Mouse (Mus musculus): ENCODE data around the gene Nup85.

The Nup85 gene

GRCm38 (mm10) chr11:115582913-115583606, 18.8 kb downstream of the Nup85 start:
- no peak for ATAC-seq (ENCODE audit: insufficient number of reproducible peaks, low FRiP score, low TSS enrichment)

DNA sequence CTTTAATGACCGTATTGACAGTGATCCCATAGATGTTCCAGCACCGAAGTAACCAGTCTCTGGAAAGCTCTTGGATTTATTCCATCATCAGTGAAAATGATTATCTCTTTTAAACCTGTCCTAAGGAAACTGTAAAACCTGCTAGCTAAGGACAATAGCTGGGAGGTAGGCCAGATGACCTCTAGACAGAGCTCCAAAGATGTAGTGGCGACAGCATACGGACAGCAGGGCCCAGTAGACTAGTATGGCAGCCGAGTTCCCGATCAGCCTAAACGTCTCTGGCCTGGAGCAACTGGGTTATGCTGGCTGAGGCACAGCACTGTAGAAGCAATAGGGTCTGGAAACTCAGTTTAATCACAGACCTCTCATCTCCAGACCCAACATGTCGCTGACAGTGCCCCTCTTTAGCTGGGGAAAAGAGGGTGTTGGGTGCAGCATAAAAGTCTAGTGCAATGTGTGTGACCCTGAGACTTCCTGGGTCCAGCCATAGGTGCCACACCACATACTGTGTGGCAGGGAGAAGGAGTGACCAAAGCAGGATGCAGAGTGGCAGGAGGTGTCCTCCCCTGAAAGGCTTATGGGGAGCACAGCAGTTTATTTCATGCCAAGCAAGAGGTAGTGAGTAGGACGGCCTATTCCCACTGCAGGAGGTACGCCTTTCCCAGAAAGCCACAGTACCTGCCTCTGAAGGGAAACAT, 20.3 kb downstream of the Nup85 start:
- ATAC-seq (ENCODE audit: insufficient number of reproducible peaks, low FRiP score, low TSS enrichment), result no peak

DNA sequence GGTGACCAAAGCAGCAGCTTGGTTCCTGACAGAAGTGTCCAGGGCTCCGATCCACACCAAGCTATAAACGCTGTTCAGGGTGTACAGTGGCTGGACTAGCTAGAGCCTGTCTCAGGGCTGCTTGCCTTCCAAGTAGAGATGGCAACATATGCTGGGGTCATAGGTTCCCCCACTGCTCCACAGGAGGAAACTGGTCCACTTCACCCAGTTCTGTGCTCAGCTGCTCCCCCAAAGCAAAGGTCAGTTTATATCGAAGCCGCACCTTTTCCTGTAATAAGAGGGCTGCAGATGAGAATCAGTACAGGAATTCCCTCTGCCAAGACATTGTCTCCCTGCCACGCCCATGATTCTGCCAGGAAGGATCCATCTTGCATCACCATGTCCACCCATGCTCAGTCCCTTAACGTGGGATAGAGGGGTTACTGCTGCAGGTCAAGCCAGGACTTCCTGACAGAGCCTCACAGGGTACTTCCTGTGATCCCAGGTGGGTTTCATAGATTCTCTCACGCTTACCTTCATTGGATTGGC, 21.4 kb downstream of the Nup85 start:
- no peak for ATAC-seq (ENCODE audit: insufficient number of reproducible peaks, low FRiP score, low TSS enrichment)

GRCm38 (mm10) chr11:115586403-115586802, 22.2 kb downstream of the Nup85 start:
- ATAC-seq (ENCODE audit: insufficient number of reproducible peaks, low FRiP score, low TSS enrichment), result no peak

DNA sequence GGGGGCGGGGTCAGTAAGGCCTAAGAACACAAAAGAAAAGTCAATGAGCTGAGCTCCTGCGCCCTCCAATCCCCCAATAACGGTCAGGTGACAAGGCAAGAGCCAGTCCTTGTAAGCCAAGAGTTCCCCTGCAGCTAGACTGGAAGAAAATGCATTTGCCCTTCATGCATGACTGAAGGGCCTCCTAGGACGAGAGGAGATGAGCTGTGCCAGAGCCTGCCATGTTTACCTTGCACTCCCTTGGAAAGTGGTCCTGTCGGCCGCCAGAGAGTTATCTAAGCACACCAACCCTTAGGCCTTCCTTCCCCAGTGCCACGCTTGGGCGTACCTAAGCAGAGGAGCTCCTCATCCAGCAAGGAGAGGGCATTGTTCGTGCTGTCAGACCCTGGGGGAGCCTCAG, 23.8 kb downstream of the Nup85 start:
- no peak for ATAC-seq (ENCODE audit: insufficient number of reproducible peaks, low FRiP score, low TSS enrichment)

- ATAC-seq (ENCODE audit: insufficient number of reproducible peaks, low FRiP score, low TSS enrichment), result no peak
Observed at GRCm38 (mm10) chr11:115590526-115591075, 26.4 kb downstream of the Nup85 start.

DNA sequence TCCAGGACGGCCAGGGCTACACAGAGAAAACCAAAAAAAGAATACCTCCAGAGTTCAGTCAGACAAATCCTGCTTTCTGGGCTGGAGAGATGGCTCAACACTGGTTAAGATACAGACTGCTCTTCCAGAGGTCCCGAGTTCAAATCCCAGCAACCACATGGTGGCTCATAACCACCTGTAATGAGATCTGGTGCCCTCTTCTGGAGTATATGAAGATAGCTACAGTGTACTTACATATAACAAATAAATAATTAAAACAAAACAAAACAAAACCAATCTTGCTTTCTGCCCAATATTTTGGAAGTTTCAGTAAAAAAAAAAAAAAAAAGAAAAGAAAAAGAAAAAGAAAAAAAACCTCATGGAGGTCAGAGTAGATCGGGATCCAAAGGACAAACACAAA, 31.0 kb downstream of the Nup85 start:
- ATAC-seq (ENCODE audit: insufficient number of reproducible peaks, low FRiP score, low TSS enrichment), result no peak

- ATAC-seq (ENCODE audit: insufficient number of reproducible peaks, low FRiP score, low TSS enrichment), result no peak
Observed at GRCm38 (mm10) chr11:115598309-115598708, 34.1 kb downstream of the Nup85 start.

DNA sequence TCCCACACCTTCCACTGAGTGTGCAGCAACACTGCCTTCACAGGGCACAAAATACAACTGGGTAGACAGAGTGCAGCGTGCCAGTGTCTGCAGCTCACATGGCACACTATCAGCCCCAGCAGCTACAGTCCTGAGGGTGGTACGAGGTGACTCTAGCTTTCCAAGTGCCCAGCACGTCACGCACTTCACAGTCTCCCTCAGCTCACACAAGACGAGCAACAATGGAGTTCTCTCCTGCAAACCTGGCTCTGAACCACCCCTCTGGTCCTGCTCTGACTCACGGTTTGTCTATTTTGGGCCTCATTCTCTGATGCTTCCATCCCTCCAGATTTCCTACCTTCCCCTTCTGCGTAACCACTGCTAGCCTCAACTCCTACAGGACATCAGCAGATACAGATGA, 35.5 kb downstream of the Nup85 start:
- ATAC-seq (ENCODE audit: insufficient number of reproducible peaks, low FRiP score, low TSS enrichment), result no peak

GRCm38 (mm10) chr11:115600743-115601142, 36.5 kb downstream of the Nup85 start:
- ATAC-seq (ENCODE audit: insufficient number of reproducible peaks, low FRiP score, low TSS enrichment), result no peak

- no peak for ATAC-seq (ENCODE audit: insufficient number of reproducible peaks, low FRiP score, low TSS enrichment)
Observed at GRCm38 (mm10) chr11:115601174-115601573, 36.9 kb downstream of the Nup85 start.

DNA sequence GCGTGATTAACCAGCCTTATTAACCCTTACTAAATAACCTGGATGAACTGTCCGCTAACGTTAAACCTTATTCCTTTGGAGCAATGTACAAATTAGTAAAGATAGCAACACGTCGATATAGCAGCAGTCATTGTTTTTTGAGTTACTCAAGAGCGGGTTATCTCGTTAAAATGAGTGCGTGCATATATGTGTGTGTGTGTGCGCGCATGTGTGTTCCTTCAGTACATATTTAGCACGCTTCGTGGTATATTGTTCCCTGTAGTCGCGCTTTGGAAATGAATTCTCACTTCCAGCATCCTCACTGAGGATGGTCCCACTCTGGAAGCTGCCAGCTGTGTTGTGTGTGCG, 38.9 kb downstream of the Nup85 start:
- no peak for ATAC-seq (ENCODE audit: insufficient number of reproducible peaks, low FRiP score, low TSS enrichment)

DNA sequence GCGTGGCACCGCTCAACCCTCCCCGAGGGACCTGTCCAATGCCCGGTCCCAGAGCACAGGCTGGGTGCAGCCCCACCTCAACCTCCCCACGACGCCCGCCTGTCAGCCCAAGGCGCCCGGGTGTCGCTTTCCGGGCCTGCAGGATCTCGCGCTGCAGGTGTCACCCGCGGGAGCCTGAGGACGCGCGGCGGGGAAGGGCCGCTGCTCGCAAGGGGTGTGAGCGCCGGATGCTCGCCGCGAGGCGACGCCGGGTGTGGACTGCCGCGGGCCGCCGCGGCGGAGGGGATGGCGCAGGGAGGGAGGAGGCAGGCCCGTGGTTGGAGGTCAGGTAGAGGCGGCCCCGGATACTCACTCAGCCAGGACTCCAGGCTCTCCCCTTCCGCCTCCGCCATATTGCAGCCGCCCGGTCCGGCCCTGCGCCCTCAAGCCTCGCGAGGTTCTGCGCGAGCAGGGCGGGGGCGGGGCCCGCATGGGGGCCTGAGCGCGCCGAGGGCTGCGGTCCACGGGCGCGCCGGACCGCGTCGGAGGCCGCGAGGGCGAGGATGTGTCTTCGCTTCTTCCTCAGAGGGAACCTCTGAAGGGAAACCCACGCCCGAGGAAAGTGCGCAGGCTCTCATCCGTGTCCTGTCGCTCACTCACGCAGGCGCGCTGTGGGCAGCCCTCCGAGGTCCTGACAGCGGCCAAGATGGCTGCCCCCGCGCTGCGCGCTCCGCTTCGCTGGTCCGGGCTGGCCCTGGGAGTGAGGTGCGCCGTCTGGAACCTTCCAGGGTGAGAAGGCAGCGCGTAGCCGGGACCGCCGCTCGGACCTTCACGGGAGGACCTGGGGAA, 39.5 kb downstream of the Nup85 start, which contains the start of the genes Mrps7 and Gga3:
Mrps7 (plus strand) TSS at position 450 of the 828 bp plus-strand sequence.
Gga3 (minus strand) TSS at position 576 of the 828 bp plus-strand sequence.
- peak; percentile 84 for ATAC-seq (ENCODE audit: insufficient number of reproducible peaks, low FRiP score, low TSS enrichment)

DNA sequence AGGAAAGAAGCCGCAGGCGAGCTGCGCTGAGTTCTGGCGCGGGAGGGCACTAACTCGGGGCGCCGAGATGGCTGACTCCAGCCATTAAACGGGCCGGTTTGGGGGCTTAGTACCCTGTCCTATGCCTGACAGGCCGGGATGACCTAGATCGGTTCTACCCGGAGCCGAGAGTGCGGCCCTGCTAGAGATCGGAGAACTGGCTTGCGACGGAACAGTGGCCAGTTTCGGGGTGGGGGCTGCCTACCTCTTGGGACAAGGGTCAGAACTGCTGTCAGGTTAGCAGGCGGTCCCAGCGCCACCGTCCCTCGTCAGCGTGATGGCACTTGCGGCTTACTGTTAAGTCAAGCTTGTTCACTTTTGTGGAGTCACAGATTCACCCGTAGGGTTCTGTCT, 40.1 kb downstream of the Nup85 start:
- peak; percentile 3; the same call in 1 of the 2 replicates for ATAC-seq (ENCODE audit: insufficient number of reproducible peaks, low FRiP score, low TSS enrichment)

GRCm38 (mm10) chr11:115606733-115607132, 42.5 kb downstream of the Nup85 start:
- ATAC-seq (ENCODE audit: insufficient number of reproducible peaks, low FRiP score, low TSS enrichment), result no peak

DNA sequence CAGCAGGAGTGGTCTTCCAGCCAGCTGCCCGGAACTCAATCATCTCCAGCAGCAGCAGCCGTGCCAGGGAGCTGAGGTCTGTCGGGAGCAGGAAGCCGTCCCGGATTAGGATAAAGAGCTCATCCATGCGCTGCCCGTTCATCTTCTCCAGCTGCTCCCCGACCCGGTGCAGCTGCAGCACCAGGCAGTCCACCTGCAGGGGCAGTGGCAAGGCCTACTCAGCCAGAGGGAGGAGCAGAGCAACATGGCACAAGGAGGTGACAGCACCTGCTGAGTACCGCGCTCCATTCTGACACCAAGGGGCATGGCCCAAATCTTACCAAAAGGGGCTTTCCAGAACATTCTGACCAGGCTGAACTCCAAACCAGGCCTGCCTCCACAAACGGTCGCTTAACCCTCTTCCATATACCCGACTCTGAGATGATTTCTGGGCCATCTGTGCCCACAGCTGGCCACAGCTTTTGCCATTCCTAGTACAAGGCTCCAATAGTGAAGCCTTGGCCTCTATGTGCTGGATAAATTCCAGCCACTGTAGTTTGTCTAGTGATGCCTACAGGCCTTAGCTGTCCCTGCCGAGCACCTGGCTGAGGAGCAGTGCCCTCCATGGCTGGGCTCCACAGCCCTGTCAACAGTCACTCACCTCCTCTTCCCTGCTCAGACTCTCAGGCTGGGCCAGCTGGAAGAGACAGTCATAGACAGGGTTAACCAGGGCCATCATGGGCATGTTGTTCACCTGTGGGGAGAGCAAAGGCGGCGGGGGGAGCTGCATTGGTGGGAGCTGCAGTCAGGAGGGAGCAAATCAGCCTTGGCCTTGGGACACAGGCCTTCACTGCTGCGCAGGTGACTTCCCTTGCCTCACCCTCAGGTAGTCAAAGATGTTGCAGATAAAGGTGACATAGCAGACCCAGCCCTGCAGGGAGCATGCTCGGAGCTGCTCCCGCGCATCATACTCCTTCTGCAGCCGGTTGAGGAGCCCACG, 44.5 kb downstream of the Nup85 start:
- no peak for ATAC-seq (ENCODE audit: insufficient number of reproducible peaks, low FRiP score, low TSS enrichment)

GRCm38 (mm10) chr11:115609576-115609975, 45.3 kb downstream of the Nup85 start:
- ATAC-seq (ENCODE audit: insufficient number of reproducible peaks, low FRiP score, low TSS enrichment), result no peak

- ATAC-seq (ENCODE audit: insufficient number of reproducible peaks, low FRiP score, low TSS enrichment), result no peak
Observed at GRCm38 (mm10) chr11:115611173-115611572, 46.9 kb downstream of the Nup85 start.

DNA sequence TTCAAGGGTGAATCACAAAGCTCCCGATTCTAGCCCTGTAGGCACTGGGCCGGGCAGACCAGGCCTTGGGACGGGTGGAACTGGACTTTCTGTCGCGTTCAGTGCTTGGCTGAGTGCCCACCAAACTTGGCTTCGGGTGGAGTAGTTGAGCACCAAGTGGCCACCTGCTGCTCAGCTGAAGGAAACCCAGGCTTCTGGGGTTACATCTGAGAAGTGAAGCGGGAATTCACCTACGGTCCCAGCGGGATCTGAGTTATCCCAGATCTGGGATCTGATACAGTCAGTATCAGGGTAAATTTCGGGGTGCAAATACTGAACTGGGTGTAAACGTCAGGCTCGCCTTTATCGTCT, 47.8 kb downstream of the Nup85 start:
- ATAC-seq (ENCODE audit: insufficient number of reproducible peaks, low FRiP score, low TSS enrichment), result no peak; the same call in 1 of the 2 replicates

All from cerebellum, adult (tissue).